Mouse (Mus musculus) bone marrow macrophage, adult 2 months (primary cell): ENCODE data around the gene Ap5s1.
"Not testable (repeated sequence)": the region's sequence is repeated elsewhere in the genome, so short reads cannot be mapped to it uniquely, and the experiment has no call there.

Experiments
- CTCF ChIP-seq: IDR thresholded peaks from 2 replicates; pipeline ENCODE4 v1.5.1; 2012; ENCODE audit warnings: low read depth, mild to moderate bottlenecking, low read length, moderate library complexity
- POLR2A ChIP-seq: IDR thresholded peaks from 2 replicates; pipeline ENCODE4 v1.6.1; 2012; ENCODE audit warnings: mild to moderate bottlenecking, low read depth, low read length, borderline replicate concordance

DNA sequence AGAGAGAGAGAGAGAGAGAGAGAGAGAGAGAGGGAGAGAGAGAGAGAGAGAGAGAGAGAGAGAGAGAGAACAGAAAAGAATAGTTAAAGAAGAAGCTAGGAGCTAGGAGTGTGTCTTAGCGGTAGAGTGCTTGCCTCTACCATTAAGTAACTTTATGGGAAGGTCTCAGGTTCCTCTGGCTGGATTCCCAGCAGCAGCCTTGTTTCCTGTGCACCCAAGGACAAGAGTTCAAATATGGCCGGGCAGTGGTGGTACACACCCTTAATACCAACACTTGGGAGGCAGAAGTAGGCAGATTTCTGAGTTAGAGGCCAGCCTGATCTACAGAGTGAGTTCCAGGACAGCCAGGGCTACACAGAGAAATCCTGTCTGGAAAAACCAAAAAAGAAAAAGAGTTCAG, 19.8 kb downstream of the Ap5s1 start:
- TF ChIP-seq CTCF, POLR2A: not testable (repeated sequence)
